Mouse (Mus musculus) liver, embryonic 15.5 days (tissue): ENCODE data around the gene Rhoh. TPM values are rescaled to one million over a fixed set of nuclear protein-coding genes. Genes with fewer than 3 reads are reported as not detected.

Experiments used
- ATAC-seq: fragments of 200-750 bp; cut with Nextera tagmentation; 2 replicates; pipeline ENCODE4 v1.8.0; 2017; ENCODE audit warnings: moderate number of reproducible peaks, mild to moderate bottlenecking, moderate library complexity; ENCODE audit not compliant: insufficient read depth
- H3K27ac ChIP-seq: fragments of 300-500 bp; sonication (generic); replicated peaks from 2 replicates; pipeline ENCODE4 v1.5.1; 2015; ENCODE audit warnings: mild to moderate bottlenecking, inconsistent platforms
- H3K27me3 ChIP-seq: fragments of 300-500 bp; sonication (generic); 2 replicates; pipeline ENCODE4 v1.6.1; 2015; ENCODE audit warnings: mild to moderate bottlenecking, inconsistent platforms
- H3K36me3 ChIP-seq: fragments of 300-500 bp; sonication (generic); replicated peaks from 2 replicates; pipeline ENCODE4 v1.6.1; 2015; ENCODE audit warnings: moderate library complexity, mild to moderate bottlenecking, inconsistent platforms
- H3K4me1 ChIP-seq: fragments of 300-500 bp; sonication (generic); replicated peaks from 2 replicates; pipeline ENCODE4 v1.6.1; 2015; ENCODE audit warnings: inconsistent platforms
- H3K4me2 ChIP-seq: fragments of 300-500 bp; sonication (generic); 2 replicates; pipeline ENCODE4 v1.6.1; 2015; ENCODE audit warnings: moderate library complexity, mild to moderate bottlenecking, inconsistent platforms
- H3K4me3 ChIP-seq: fragments of 300-500 bp; sonication (generic); replicated peaks from 2 replicates; pipeline ENCODE4 v1.5.1; 2015; ENCODE audit warnings: mild to moderate bottlenecking, inconsistent platforms
- H3K9ac ChIP-seq: fragments of 300-500 bp; sonication (generic); 2 replicates; pipeline ENCODE4 v1.6.1; 2015; ENCODE audit warnings: moderate library complexity, mild to moderate bottlenecking, inconsistent platforms
- H3K9me3 ChIP-seq: fragments of 300-500 bp; sonication (generic); replicated peaks from 2 replicates; pipeline ENCODE4 v1.6.1; 2016; ENCODE audit warnings: inconsistent platforms
- WGBS: fragments of 180-500 bp; shearing (Covaris S2); methylation state at CpG from one replicate; pipeline ENCODE4 v1.1.7; 2015; ENCODE audit warnings: mixed read lengths; ENCODE audit not compliant: insufficient replicate concordance; 5-methylcytosine and 5-hydroxymethylcytosine counted together
- polyA plus RNA-seq: library from polyadenylated mRNA; unstranded; fragments of >200 nt; fragmentation: Nextera tagmentation; extraction: Ambion mirVana; gene quantifications from 2 replicates; pipeline ENCODE4 v1.2.1, GENCODE M21; 2015

Rhoh gene
- polyA plus RNA-seq, 1 experiment from 2014 or later = 1.8 TPM

GRCm38 (mm10) chr5:65842947-65843346 is 18.1 kb upstream of the Rhoh start:
- H3K4me1 ChIP-seq = 0 out of 2 replicates have a peak, but pooled peaks cover 3% of the 10 kb centered on the region
- H3K9me3 ChIP-seq = no peaks in the 10 kb centered on the region
- H3K27me3 ChIP-seq = no peaks in the 10 kb centered on the region
- no peak overlapping the region for H3K4me3 ChIP-seq
- H3K27ac ChIP-seq = no peak overlapping the region
- H3K36me3 ChIP-seq = no peaks in the 10 kb centered on the region
- H3K4me2 ChIP-seq = no peak overlapping the region
- no peak overlapping the region for H3K9ac ChIP-seq
- 17% methylated on average over 7 of the region's 7 CpGs for WGBS
- no peak for ATAC-seq

GRCm38 (mm10) chr5:65846534-65846933 is 14.5 kb upstream of the Rhoh start:
- ATAC-seq = no peak
- Histone ChIP-seq H3K9ac (no peak overlapping the region), H3K27me3 (no peaks in the 10 kb centered on the region), H3K4me2 (no peak overlapping the region), H3K9me3 (no peaks in the 10 kb centered on the region), H3K4me3 (no peak overlapping the region), H3K4me1 (0 out of 2 replicates have a peak, but pooled peaks cover 3% of the 10 kb centered on the region), H3K36me3 (no peaks in the 10 kb centered on the region), H3K27ac (no peak overlapping the region)
- WGBS = 41% methylated on average over 8 of the region's 8 CpGs

GRCm38 (mm10) chr5:65846958-65847357 is 14.1 kb upstream of the Rhoh start:
- ATAC-seq = no peak
- WGBS = 54% methylated on average over 3 of the region's 3 CpGs
- H3K36me3 ChIP-seq = no peaks in the 10 kb centered on the region

GRCm38 (mm10) chr5:65847656-65848055 is 13.4 kb upstream of the Rhoh start:
- no peaks in the 10 kb centered on the region for H3K9me3 ChIP-seq
- 0 out of 2 replicates have a peak, but pooled peaks cover 3% of the 10 kb centered on the region for H3K4me1 ChIP-seq
- no peak for ATAC-seq
- 77% methylated on average over 7 of the region's 7 CpGs for WGBS
- no peak overlapping the region for H3K4me3 ChIP-seq
- no peak overlapping the region for H3K27ac ChIP-seq
- H3K36me3 ChIP-seq = no peaks in the 10 kb centered on the region
- H3K27me3 ChIP-seq = no peaks in the 10 kb centered on the region
- H3K4me2 ChIP-seq = no peak overlapping the region
- no peak overlapping the region for H3K9ac ChIP-seq

More at GRCm38 (mm10) chr5:65846958-65847357, 14.1 kb upstream of the Rhoh start:
- no peaks in the 10 kb centered on the region for H3K9me3 ChIP-seq
- H3K4me3 ChIP-seq = no peak overlapping the region
- H3K27ac ChIP-seq = no peak overlapping the region
- H3K4me1 ChIP-seq = 0 out of 2 replicates have a peak, but pooled peaks cover 3% of the 10 kb centered on the region
- no peak overlapping the region for H3K4me2 ChIP-seq
- H3K9ac ChIP-seq = no peak overlapping the region
- no peaks in the 10 kb centered on the region for H3K27me3 ChIP-seq

GRCm38 (mm10) chr5:65850765-65851164 is 10.2 kb upstream of the Rhoh start:
- Histone ChIP-seq H3K36me3 (no peaks in the 10 kb centered on the region), H3K27me3 (no peaks in the 10 kb centered on the region), H3K4me2 (no peak overlapping the region), H3K9me3 (no peaks in the 10 kb centered on the region), H3K4me3 (no peak overlapping the region), H3K27ac (no peak overlapping the region), H3K9ac (no peak overlapping the region), H3K4me1 (no peaks in the 10 kb centered on the region)
- ATAC-seq = no peak
- 54% methylated on average over 11 of the region's 11 CpGs for WGBS

- H3K9ac ChIP-seq = no peak overlapping the region
- H3K27ac ChIP-seq = no peak overlapping the region
- H3K4me1 ChIP-seq = no peaks in the 10 kb centered on the region; the same call in 1 of the 2 replicates
- no peaks in the 10 kb centered on the region for H3K9me3 ChIP-seq
- H3K4me3 ChIP-seq = no peak overlapping the region
- WGBS = 64% methylated on average over 8 of the region's 8 CpGs
- no peaks in the 10 kb centered on the region for H3K36me3 ChIP-seq
- H3K4me2 ChIP-seq = no peak overlapping the region
- ATAC-seq = no peak
- no peaks in the 10 kb centered on the region for H3K27me3 ChIP-seq
Observed at GRCm38 (mm10) chr5:65854786-65855191, 6.2 kb upstream of the Rhoh start.

GRCm38 (mm10) chr5:65855571-65855970 is 5.4 kb upstream of the Rhoh start:
- Histone ChIP-seq H3K27me3 (no peaks in the 10 kb centered on the region), H3K36me3 (no peaks in the 10 kb centered on the region), H3K4me2 (no peak overlapping the region), H3K4me1 (no peaks in the 10 kb centered on the region; the same call in 1 of the 2 replicates), H3K4me3 (no peak overlapping the region), H3K27ac (no peak overlapping the region), H3K9me3 (no peaks in the 10 kb centered on the region), H3K9ac (no peak overlapping the region)
- no peak for ATAC-seq
- WGBS = 31% methylated on average over 3 of the region's 3 CpGs

GRCm38 (mm10) chr5:65856591-65857411 is 4.2 kb upstream of the Rhoh start:
- Histone ChIP-seq H3K27ac (no peak overlapping the region), H3K27me3 (no peaks in the 10 kb centered on the region), H3K4me3 (no peak overlapping the region), H3K9ac (no peak overlapping the region), H3K4me1 (peaks cover 3% of the 10 kb centered on the region; the same call in 1 of the 2 replicates), H3K36me3 (no peaks in the 10 kb centered on the region), H3K9me3 (no peaks in the 10 kb centered on the region), H3K4me2 (no peak overlapping the region)
- 66% methylated on average over 16 of the region's 17 CpGs for WGBS
- ATAC-seq = no peak

- Histone ChIP-seq H3K9me3 (no peaks in the 10 kb centered on the region), H3K9ac (no peak overlapping the region), H3K36me3 (no peaks in the 10 kb centered on the region), H3K4me1 (peaks cover 3% of the 10 kb centered on the region; the same call in 1 of the 2 replicates), H3K27ac (no peak overlapping the region), H3K27me3 (no peaks in the 10 kb centered on the region), H3K4me3 (no peak overlapping the region), H3K4me2 (no peak overlapping the region)
- ATAC-seq = no peak
- WGBS = 46% methylated on average over 12 of the region's 12 CpGs
Observed at GRCm38 (mm10) chr5:65857935-65858334, 3.1 kb upstream of the Rhoh start.

- H3K4me1 ChIP-seq = peaks cover 5% of the 10 kb centered on the region; the same call in 1 of the 2 replicates
- WGBS = 76% methylated on average over 3 of the region's 6 CpGs
- no peak overlapping the region for H3K9ac ChIP-seq
- no peaks in the 10 kb centered on the region for H3K9me3 ChIP-seq
- ATAC-seq = no peak
- no peaks in the 10 kb centered on the region for H3K36me3 ChIP-seq
- no peak overlapping the region for H3K4me3 ChIP-seq
- H3K27me3 ChIP-seq = no peaks in the 10 kb centered on the region
- no peak overlapping the region for H3K4me2 ChIP-seq
- no peak overlapping the region for H3K27ac ChIP-seq
Observed at GRCm38 (mm10) chr5:65858355-65858754, 2.7 kb upstream of the Rhoh start.

GRCm38 (mm10) chr5:65858898-65859297 is 2.1 kb upstream of the Rhoh start:
- H3K4me3 ChIP-seq = no peak overlapping the region
- WGBS = 66% methylated on average over 12 of the region's 12 CpGs
- no peak overlapping the region for H3K27ac ChIP-seq
- H3K4me1 ChIP-seq = peaks cover 8% of the 10 kb centered on the region; the same call in 1 of the 2 replicates
- no peaks in the 10 kb centered on the region for H3K9me3 ChIP-seq
- ATAC-seq = no peak
- H3K36me3 ChIP-seq = no peaks in the 10 kb centered on the region
- no peak overlapping the region for H3K9ac ChIP-seq
- no peak overlapping the region for H3K4me2 ChIP-seq
- H3K27me3 ChIP-seq = no peaks in the 10 kb centered on the region
